Mouse (Mus musculus) hindbrain, postnatal 0 days (tissue): ENCODE measurements around the gene Dnajc1. TPM values are rescaled to one million over a fixed set of nuclear protein-coding genes. Genes with fewer than 3 reads are reported as not detected.
A peak's percentile ranks its signal among the peaks of the same experiment; 100 is the strongest.

ENCODE experiments used
- ATAC-seq: fragments of 200-750 bp; cut with Nextera tagmentation; 2 replicates; pipeline ENCODE4 v1.8.0; 2017; ENCODE audit warnings: mild to moderate bottlenecking, moderate TSS enrichment, moderate library complexity
- DNase-seq: peaks from one replicate; pipeline ENCODE4 v3.0.0-alpha.2; 2015; ENCODE audit warnings: low spot score
- H3K27ac ChIP-seq: fragments of 300-500 bp; sonication (generic); 2 replicates; pipeline ENCODE4 v1.5.1; 2014; ENCODE audit warnings: mild to moderate bottlenecking
- H3K27me3 ChIP-seq: fragments of 300-500 bp; sonication (generic); 2 replicates; pipeline ENCODE4 v1.6.1; 2014; ENCODE audit warnings: low read length, mixed read lengths; ENCODE audit not compliant: insufficient read depth
- H3K36me3 ChIP-seq: fragments of 300-500 bp; sonication (generic); 2 replicates; pipeline ENCODE4 v1.6.1; 2014; ENCODE audit warnings: low read length, mixed read lengths; ENCODE audit not compliant: insufficient read depth
- H3K4me1 ChIP-seq: fragments of 300-500 bp; sonication (generic); 2 replicates; pipeline ENCODE4 v1.6.1; 2014; ENCODE audit warnings: antibody characterized with exemption, low read length, mixed read lengths; ENCODE audit not compliant: insufficient read depth
- H3K4me2 ChIP-seq: fragments of 300-500 bp; sonication (generic); 2 replicates; pipeline ENCODE4 v1.6.1; 2014; ENCODE audit warnings: low read depth, mild to moderate bottlenecking, low read length, moderate library complexity, mixed read lengths
- H3K4me3 ChIP-seq: fragments of 300-500 bp; sonication (generic); 2 replicates; pipeline ENCODE4 v1.5.1; 2014; ENCODE audit warnings: low read length
- H3K9ac ChIP-seq: fragments of 300-500 bp; sonication (generic); replicated peaks from 2 replicates; pipeline ENCODE4 v1.6.1; 2014; ENCODE audit warnings: mild to moderate bottlenecking, low read length, moderate library complexity, mixed read lengths
- H3K9me3 ChIP-seq: fragments of 300-500 bp; sonication (generic); 2 replicates; pipeline ENCODE4 v1.6.1; 2016; ENCODE audit warnings: low read length, mixed read lengths
- CTCF ChIP-seq: IDR thresholded peaks from 2 replicates; pipeline ENCODE4 v1.5.1; 2016; ENCODE audit warnings: antibody characterized with exemption, control low read depth, low read depth
- WGBS: fragments of 180-500 bp; shearing (Covaris S2); extraction: QIAGEN DNeasy Blood & Tissue Kit; methylation state at CpG from one replicate; pipeline ENCODE4 v1.1.7; 2014; 5-methylcytosine and 5-hydroxymethylcytosine counted together
- polyA plus RNA-seq: library from polyadenylated mRNA; unstranded; fragments of >200 nt; fragmentation: Nextera tagmentation; extraction: Ambion mirVana; gene quantifications from 2 replicates; pipeline ENCODE4 v1.2.1, GENCODE M21; 2015
- total RNA-seq: library from RNA; depleted of rRNA; stranded (reverse); fragments of >200 nt; gene quantifications from 2 replicates; pipeline ENCODE4 v1.2.3, GENCODE M21; 2014

Gene Dnajc1
- total and polyA plus RNA-seq, 2 experiments from 2014 or later = 13.0 to 21.2 TPM

GRCm38 (mm10) chr2:18232883-18233567 is 159.6 kb downstream of the Dnajc1 start:
- Histone ChIP-seq H3K36me3 (no peaks in the 10 kb centered on the region), H3K4me2 (no peak overlapping the region), H3K9me3 (no peaks in the 10 kb centered on the region), H3K27me3 (no peaks in the 10 kb centered on the region), H3K4me1 (no peaks in the 10 kb centered on the region), H3K4me3 (no peak overlapping the region), H3K27ac (no peak overlapping the region), H3K9ac (no peak overlapping the region)
- TF ChIP-seq CTCF = no peak
- DNase-seq (peak; percentile 7), ATAC-seq (no peak)
- 14% methylated on average over 5 of the region's 5 CpGs for WGBS

- Histone ChIP-seq H3K9ac (no peak overlapping the region), H3K36me3 (no peaks in the 10 kb centered on the region), H3K27ac (no peak overlapping the region), H3K4me1 (no peaks in the 10 kb centered on the region), H3K4me3 (no peak overlapping the region), H3K27me3 (no peaks in the 10 kb centered on the region), H3K9me3 (no peaks in the 10 kb centered on the region), H3K4me2 (no peak overlapping the region)
- ATAC-seq (no peak), DNase-seq (no peak)
- 76% methylated on average over 4 of the region's 4 CpGs for WGBS
- no peak for TF ChIP-seq CTCF
Observed at GRCm38 (mm10) chr2:18231143-18231542, 161.5 kb downstream of the Dnajc1 start.

GRCm38 (mm10) chr2:18229279-18229678 is 163.4 kb downstream of the Dnajc1 start:
- WGBS = 25% methylated on average over 2 of the region's 2 CpGs
- Histone ChIP-seq H3K4me2 (no peak overlapping the region), H3K4me3 (no peak overlapping the region), H3K9me3 (no peaks in the 10 kb centered on the region), H3K4me1 (no peaks in the 10 kb centered on the region), H3K36me3 (no peaks in the 10 kb centered on the region), H3K9ac (no peak overlapping the region), H3K27ac (no peak overlapping the region), H3K27me3 (no peaks in the 10 kb centered on the region)
- ATAC-seq (no peak), DNase-seq (no peak)
- no peak for TF ChIP-seq CTCF

GRCm38 (mm10) chr2:18228486-18229062 is 164.1 kb downstream of the Dnajc1 start:
- no peak for TF ChIP-seq CTCF
- Histone ChIP-seq H3K4me2 (no peak overlapping the region), H3K27me3 (no peaks in the 10 kb centered on the region), H3K36me3 (no peaks in the 10 kb centered on the region), H3K4me1 (no peaks in the 10 kb centered on the region), H3K27ac (no peak overlapping the region), H3K4me3 (no peak overlapping the region), H3K9me3 (no peaks in the 10 kb centered on the region), H3K9ac (no peak overlapping the region)
- no peak for ATAC-seq
- DNase-seq = no peak
- WGBS = 81% methylated on average over 8 of the region's 8 CpGs

- no peaks in the 10 kb centered on the region for H3K9me3 ChIP-seq
- no peak overlapping the region for H3K27ac ChIP-seq
- H3K4me2 ChIP-seq = no peak overlapping the region
- H3K27me3 ChIP-seq = no peaks in the 10 kb centered on the region
- H3K9ac ChIP-seq = no peak overlapping the region
- TF ChIP-seq CTCF = no peak
- no peak for DNase-seq
- 83% methylated on average over 13 of the region's 13 CpGs for WGBS
- no peak overlapping the region for H3K4me3 ChIP-seq
- no peak for ATAC-seq
- no peaks in the 10 kb centered on the region for H3K4me1 ChIP-seq
- H3K36me3 ChIP-seq = peaks cover 10% of the 10 kb centered on the region
Observed at GRCm38 (mm10) chr2:18219569-18219968, 173.1 kb downstream of the Dnajc1 start.

- Histone ChIP-seq H3K27ac (no peak overlapping the region), H3K9ac (no peak overlapping the region), H3K4me3 (no peak overlapping the region), H3K27me3 (no peaks in the 10 kb centered on the region), H3K4me1 (no peaks in the 10 kb centered on the region), H3K4me2 (no peak overlapping the region), H3K9me3 (no peaks in the 10 kb centered on the region), H3K36me3 (peaks cover 10% of the 10 kb centered on the region)
- no peak for ATAC-seq
- 66% methylated on average over 8 of the region's 8 CpGs for WGBS
- TF ChIP-seq CTCF = no peak
- DNase-seq = no peak
Observed at GRCm38 (mm10) chr2:18219136-18219535, 173.5 kb downstream of the Dnajc1 start.

- H3K27ac ChIP-seq = no peak overlapping the region; the same call in 1 of the 2 replicates
- TF ChIP-seq CTCF = no peak
- H3K9ac ChIP-seq = no peak overlapping the region
- no peaks in the 10 kb centered on the region for H3K27me3 ChIP-seq
- DNase-seq = no peak
- ATAC-seq = peak; percentile 9; the same call in 1 of the 2 replicates
- no peaks in the 10 kb centered on the region for H3K4me1 ChIP-seq
- H3K4me2 ChIP-seq = no peak overlapping the region
- 46% methylated on average over 5 of the region's 5 CpGs for WGBS
- peaks cover 10% of the 10 kb centered on the region for H3K36me3 ChIP-seq
- no peaks in the 10 kb centered on the region for H3K9me3 ChIP-seq
- H3K4me3 ChIP-seq = no peak overlapping the region
Observed at GRCm38 (mm10) chr2:18218500-18218899, 174.1 kb downstream of the Dnajc1 start.
